Mouse (Mus musculus) cerebellum, adult 2 months (tissue): ENCODE results near the gene Dclk1.

Experiments
- CTCF ChIP-seq: fragments of 200-500 bp; IDR thresholded peaks from 2 replicates; pipeline ENCODE4 v1.5.1; 2011; ENCODE audit warnings: low read depth, mild to moderate bottlenecking, control low read depth, low read length, moderate library complexity, borderline replicate concordance; ENCODE audit not compliant: insufficient read depth
- POLR2A ChIP-seq: fragments of 200-500 bp; IDR thresholded peaks from 2 replicates; pipeline ENCODE4 v1.6.1; 2011; ENCODE audit warnings: low read length, control low read depth, borderline replicate concordance; ENCODE audit not compliant: insufficient read depth

DNA sequence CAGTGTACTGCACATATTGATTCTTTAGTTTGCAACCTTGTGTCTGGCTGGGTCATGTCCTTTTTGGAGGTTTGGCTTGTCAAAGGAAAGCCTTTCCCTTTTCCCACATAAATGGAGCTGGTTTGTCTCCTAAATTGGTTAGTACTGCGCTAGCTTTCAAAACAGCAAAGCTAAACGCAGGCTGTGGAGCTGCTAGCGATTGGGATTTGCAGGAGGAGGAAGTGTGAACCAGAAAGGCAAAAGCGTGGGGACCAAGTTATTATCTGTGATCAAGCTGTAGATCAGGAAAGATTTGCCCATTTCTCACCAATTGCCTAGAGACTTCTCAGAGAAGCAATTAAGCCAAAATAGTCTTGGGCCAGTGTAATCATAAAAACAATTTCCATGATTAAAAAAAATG lies 100.3 kb downstream of the Dclk1 start:
- TF ChIP-seq CTCF (no peak), POLR2A (no peak)
